Mouse (Mus musculus) liver, adult 2 months (tissue): ENCODE data around the gene Fgf2.

ENCODE experiments used
- CTCF ChIP-seq: fragments of 200-500 bp; IDR thresholded peaks from 2 replicates; pipeline ENCODE4 v1.5.1; 2011; ENCODE audit warnings: low read depth, low read length, control low read depth
- POLR2A ChIP-seq: fragments of 200-500 bp; IDR thresholded peaks from 2 replicates; pipeline ENCODE4 v1.6.1; 2011; ENCODE audit warnings: low read length, control low read depth; ENCODE audit not compliant: insufficient read depth; ENCODE audit errors: extremely low read depth

DNA sequence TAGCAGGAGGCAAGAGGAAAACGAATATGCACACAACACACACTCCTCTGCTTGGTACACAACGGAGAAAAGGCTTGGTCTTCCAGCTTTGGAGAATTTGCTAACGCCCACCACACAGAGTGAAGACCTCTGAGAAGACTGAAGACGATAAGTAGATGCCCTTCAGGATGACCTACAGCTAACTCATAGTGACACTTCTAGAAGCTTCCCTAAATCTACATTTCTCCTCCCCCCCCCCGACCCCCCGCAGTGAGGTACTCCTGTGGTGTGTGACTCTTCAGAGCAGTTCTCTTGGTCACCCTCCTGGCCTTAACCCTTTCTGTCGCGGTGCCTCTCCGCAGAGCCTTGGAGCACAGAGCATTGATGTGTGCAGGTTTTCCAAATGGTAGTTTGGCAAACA lies 475 bp upstream of the Fgf2 start:
- no peak for TF ChIP-seq CTCF
- TF ChIP-seq POLR2A, result no peak
